Mouse (Mus musculus) common myeloid progenitor, adult 5-6 weeks (primary cell): ENCODE results near the gene Wwp2. TPM values are rescaled to one million over a fixed set of nuclear protein-coding genes. Genes with fewer than 3 reads are reported as not detected.
"Not testable (repeated sequence)": the region's sequence is repeated elsewhere in the genome, so short reads cannot be mapped to it uniquely, and the experiment has no call there.

ENCODE experiments used
- ATAC-seq: replicated peaks from 2 replicates; pipeline ENCODE4 v1.8.0; 2016; ENCODE audit warnings: low read depth, mild to moderate bottlenecking, moderate TSS enrichment, inconsistent platforms; ENCODE audit not compliant: poor library complexity, severe bottlenecking
- total RNA-seq: library from RNA; stranded (forward); fragments of 200-1000, 187-1606 nt; gene quantifications from 2 replicates; pipeline ENCODE4 v1.2.3, GENCODE M21; 2017

The Wwp2 gene
- total RNA-seq, 1 experiment from 2014 or later, result 47.0 TPM

DNA sequence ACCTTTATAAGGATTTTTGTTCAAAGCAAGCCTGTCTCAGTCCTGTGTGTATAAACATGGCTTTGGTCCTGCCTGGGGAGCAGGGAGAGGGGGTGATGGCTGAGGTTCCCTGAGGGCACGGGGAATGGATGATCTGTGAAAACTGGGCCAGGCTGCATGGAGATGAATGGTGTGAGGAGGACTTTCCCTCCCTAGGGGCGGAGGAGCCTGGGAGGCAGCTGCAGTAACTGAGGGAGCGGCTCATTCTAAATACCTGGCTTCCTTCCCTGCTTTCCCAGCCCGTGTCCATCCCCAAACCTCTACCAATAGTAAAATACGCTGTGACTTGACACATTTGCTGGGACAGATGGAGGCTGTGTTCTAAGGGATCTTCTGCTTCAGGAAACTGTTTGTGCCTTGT lies 34.1 kb downstream of the Wwp2 start:
- no peak for ATAC-seq

DNA sequence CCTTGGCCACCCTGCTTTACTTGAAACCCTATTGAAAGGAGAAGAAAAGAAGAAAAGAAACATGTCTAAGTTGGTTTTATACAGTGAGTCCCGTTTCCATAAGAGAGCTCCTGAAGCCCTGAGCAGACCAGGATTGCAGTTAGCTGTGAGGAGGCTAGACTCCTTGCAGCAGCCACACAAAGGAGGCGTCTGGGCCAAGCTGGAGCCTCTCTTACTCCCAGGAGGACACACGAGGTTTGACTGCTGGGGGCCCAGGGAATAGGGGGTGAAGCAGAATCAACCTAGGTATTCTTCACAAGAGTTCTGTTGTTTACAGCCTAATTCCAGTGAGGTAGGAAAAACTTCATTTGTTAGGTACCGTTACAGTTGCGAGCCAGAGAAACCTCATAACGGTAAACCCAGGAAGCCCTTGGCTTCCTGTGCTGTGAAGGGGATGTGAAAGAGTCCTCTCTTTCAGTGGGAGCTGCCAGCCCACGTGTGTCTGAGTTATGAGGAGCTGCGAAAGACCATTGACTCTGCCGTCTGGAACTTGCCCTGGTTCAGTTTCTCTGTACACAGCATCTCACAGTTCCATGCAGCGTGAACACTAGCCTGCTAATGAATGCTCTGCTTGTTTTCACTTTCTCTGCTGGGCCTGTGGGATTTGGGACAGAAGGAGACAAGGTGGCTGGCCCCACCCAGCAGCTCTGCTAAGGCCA lies 36.4 kb downstream of the Wwp2 start:
- ATAC-seq, result peak; percentile 84

DNA sequence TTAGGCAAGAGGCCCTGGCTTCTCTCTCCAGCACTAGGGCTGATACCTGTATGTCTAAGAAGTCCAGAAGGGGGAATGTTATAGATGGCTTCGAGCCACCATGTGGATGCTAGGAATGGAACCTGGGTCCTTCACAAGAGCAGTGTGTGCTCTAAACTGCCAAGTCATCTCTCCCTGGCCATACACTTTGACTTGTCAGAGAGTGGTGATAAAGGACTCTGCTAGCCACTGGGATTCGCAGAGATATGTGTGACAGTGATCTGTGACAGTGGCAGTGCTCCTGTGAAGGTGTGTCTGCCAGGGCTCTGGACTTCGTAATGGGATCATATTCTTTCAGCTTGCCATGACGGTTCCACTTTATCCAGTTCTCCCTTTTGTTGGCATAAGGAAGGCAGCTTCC lies 37.2 kb downstream of the Wwp2 start:
- no peak for ATAC-seq

DNA sequence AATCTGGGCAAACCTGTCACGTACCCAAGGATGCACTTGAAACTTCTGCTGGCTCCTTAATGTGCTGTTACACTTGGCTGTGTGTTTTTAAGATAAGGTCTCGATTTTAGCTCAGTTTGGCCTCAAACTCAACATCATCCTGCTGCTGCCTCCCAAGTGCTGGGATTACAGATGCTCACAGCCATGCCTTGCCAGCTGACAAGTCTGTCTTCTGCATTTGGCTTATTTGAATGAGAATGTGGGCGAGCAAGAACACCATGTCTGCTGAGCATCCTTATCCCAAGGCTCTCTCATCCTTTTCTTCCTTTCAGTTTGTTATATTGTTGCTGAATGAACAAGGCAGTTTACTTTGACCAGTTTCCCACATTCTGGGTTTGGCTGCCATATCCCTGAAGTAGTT lies 39.4 kb downstream of the Wwp2 start:
- no peak for ATAC-seq

DNA sequence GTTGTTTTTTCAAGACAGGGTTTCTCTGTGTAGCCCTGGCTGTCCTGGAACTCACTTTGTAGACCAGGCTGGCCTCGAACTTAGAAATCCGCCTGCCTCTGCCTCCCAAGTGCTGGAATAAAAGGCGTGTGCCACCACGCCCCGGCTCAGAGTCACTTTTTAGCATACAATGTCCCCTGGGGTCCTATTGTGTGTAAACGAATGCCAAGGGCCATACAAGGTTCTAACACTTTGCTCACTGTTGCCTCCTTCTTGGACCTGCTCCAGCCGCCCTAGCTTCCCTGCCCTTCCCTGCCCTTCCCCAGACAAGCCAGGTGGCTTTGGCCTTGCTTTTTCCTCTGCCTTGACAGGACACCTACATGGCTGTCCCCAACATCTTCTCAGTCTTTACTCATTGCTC lies 40.6 kb downstream of the Wwp2 start:
- not testable (repeated sequence) for ATAC-seq

DNA sequence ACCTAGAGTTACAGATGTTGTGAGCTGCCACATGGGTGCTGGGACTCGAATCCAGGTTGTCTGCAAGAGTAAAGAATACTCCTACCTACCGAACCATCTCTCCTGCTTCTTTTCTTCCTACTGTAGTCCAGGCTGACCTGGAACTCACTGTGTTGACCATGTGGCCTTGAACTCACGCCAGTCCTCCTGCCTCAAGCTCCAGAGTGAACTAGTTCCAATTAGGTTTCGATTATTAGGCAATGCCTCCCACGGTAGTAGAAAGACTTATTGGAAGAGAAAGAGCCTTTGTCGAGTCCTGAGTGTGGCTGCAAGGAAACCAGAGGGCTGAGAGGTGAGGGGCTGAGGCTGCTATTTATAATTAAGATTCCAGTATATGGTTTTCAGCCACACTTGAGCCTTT lies 42.6 kb downstream of the Wwp2 start:
- ATAC-seq, result no peak

DNA sequence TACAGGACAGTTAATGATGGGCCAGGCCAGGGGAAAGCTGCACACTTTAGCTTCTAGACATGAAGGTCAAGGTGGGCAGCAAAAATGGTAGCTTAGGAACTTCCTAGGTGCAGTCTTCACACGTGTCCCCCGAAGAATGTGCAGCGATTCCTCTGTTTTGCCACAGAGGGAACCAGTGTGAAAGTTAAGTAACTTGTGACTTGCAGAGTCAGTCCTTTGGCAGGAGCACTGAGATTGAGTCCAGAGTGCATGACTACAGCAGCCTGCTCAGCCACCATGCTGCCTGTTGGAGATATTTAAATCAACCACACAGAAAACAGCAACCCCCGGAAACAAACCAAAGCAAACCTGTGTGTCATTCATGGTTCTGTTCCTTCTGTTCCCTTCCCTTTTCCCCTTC lies 44.3 kb downstream of the Wwp2 start:
- ATAC-seq, result no peak

DNA sequence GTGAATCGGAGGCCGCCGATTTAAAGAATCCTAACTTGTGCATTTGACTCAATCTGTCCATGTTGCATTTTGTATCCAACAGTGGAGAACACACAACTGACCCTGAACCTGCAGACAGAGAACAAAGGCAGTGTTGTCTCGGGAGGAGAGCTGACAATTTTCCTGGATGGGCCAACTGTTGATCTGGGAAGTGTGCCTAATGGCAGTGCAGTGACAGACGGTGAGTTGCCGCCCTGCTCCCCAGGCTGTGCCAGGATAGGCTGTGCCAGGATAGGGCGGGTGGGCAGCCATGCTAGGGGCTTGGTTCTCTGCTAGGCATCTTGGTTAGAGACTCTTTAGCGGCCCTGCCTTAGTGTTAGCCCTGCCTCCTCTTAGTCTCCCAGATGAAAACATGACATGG lies 47.1 kb downstream of the Wwp2 start:
- ATAC-seq, result no peak

DNA sequence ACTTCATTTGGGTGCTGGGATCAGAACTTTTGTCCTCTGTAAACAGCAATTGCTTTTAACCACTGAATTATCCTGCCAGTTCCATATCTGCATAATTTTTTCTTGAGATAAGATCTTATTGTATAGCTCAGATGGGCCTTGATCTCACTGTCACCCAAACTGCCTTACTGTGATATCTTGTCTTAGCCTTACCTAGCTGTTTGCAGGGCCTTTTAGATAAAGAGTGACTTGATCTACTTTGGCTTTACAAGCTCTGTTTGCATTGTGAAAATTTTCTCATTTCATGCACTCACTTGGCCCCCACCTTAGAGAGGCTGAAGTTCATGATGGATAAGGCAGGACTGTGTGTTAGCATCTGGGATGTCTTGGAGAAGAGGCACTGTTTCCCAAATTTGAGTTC lies 48.8 kb downstream of the Wwp2 start:
- ATAC-seq, result no peak

DNA sequence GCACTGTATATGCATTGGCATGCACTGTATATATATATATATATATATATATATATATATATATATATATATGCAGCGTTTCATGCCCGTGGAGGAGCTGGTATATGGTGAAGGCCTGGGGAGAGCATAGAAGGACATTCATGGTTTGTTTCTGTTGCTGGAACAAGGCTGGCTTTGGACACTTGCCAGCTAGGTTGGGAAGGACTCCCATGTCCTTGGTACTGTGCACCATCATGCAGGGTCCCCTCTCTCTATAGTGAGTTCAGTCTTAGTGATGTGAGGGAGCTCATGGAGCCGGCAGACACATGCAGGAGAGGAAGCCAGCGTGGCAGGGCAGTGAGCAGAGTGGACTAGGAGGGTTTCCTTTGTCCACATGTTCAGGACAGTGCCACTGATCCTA lies 52.4 kb downstream of the Wwp2 start:
- ATAC-seq, result no peak

DNA sequence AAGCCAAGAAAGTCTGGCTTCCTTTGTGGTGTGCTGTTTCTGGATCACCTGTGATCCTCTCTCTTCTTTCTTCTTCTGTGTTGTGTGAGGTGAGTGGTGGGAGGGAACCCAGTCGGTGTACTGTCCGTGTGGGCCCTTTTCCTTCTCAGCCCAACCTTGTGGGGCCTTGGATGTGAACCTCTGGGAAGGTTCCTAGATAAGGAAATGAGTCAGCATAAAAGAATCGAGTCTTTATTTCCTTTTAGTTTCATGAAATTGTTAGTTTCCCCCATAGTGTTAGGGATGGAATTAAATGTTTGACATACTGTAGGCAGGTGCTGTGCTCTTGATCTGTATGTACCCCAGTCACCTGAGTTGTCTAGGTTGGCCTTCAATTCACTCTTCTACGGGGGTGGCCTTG lies 52.9 kb downstream of the Wwp2 start:
- peak; percentile 45 for ATAC-seq

DNA sequence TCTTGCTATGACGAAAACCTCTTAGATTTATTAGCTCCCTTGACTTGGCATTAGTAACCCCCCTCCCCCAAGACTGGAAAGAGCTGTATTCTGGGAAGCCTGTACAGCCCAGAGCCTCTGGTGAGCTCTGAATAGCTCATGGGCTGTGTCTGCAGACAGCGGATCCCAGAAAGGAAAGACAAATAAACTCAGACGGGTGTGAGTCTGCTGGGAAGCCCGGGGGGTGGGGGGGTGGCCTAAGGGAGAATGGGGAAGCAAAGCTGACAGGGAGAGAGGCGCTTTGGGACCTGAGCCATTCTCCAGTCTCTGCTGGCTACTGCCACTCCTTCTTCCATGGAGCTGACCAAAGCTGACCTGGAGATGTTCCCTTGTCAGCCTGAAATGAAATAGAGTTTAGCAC lies 53.8 kb downstream of the Wwp2 start:
- 0 out of 2 replicates have a peak, but pooled peaks have one; percentile 13 for ATAC-seq

DNA sequence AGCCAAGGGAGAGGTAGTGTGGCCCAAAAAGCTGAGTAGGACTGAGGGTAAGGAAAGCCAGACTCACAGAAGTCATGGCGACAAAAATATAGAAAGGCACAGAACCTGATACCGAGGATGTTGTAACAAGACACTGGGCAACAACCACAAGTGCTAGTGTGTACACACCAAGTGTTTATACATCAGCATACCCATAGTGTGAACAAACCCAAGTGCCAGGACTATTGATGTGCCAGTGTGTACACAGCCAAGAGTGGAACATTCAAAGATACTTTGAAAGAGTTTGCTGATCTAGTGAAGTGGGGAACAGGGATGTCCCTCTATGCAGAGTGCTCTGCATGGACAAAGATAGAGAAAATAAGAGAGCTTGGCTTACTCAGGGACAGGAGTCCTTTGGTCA lies 54.5 kb downstream of the Wwp2 start:
- ATAC-seq, result no peak

DNA sequence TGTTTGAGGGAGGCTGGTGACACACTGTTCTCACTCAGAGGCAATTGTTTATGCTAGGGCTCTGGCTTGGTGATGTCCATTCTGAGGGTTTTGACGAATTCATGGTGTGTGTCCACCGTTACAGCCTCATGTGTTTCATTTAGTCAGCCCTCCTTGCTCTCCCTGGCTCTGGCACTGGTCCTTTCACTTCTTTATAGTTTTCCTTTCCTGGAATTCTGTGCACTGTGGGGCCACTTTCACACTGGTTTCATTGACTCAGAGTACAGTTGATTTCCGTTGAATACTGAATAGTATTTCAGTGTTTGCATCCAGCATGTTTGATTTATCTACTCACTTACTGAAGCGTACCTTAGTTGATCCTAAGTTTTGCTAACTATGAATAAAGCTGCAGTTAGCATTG lies 55.0 kb downstream of the Wwp2 start:
- ATAC-seq, result no peak

DNA sequence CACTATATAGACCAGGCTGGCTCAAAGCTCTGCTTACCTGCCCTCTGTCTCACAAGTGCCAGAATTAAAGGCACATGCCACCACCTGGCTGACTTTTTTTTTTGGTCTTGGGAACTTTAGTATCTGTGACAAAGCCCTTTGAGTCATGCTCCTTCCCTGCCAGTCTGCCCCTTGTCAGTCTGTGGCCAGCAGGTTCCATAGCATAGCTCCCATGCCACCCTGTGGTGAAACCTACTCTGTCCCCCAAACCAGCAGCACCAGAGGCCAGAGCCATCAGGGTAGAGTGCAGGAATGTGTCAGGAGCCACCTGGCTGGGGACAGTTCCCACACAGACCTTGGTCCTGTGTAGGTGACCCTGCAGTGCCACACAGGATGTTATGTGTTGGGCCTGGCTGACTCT lies 55.7 kb downstream of the Wwp2 start:
- peak; percentile 22; the same call in 1 of the 2 replicates for ATAC-seq

DNA sequence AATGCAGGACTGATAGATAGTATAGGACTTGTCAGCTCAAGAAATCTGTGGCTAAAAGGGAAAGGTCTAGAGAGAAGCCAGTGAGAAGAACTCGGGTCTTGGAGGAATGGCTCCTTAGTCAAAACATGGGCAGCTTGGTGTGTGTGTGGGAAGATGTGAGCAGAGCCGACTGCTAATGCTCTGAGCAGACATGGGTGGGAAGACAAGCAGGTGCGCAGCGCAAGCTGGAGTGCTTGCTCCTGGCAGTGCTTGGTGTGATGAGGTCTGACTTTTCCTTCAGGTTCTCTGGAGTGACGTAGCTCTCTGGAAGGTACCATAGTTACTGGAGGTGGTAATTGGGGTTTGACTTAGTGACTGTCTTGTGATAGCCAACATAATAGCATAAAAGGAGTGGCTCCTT lies 56.6 kb downstream of the Wwp2 start:
- no peak for ATAC-seq

DNA sequence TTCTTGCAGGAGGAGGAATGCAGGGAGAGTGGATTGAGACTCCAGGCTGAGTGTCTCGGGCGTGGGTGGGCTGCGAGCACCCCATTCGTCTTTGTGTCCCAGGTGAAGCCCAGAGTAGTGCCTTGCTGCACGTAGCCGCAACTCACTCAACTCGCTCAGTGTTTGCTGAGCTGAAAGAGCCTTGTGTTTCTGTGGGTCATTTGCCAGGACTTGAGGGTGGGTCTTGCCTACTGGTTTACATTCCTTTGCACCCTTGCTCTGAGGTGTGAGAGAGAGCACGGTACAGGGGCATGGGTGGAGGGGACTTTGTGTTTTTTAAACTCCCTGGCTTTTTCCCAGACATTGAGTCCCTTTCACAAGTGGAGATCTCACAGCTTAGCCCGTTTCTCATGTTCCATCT lies 59.3 kb downstream of the Wwp2 start:
- no peak for ATAC-seq

DNA sequence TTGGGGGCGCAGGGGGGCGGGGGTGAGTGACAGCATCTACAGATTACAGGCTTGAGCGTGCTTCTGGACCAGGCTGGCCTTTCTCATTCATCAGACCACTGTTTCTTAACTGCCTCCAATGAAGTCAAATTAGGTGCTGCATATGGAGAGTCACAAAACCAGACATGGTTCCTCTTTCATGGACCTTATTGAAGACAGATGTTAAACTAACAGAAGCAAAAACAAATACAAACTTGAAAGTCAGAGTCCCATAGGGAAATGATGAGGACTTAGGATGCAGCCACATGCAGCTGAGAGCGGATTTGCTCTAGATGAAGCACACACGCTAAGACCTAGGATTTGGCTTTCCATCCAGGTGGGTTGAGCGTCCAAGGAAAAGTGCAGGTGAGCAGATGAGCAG lies 61.5 kb downstream of the Wwp2 start:
- no peak for ATAC-seq

DNA sequence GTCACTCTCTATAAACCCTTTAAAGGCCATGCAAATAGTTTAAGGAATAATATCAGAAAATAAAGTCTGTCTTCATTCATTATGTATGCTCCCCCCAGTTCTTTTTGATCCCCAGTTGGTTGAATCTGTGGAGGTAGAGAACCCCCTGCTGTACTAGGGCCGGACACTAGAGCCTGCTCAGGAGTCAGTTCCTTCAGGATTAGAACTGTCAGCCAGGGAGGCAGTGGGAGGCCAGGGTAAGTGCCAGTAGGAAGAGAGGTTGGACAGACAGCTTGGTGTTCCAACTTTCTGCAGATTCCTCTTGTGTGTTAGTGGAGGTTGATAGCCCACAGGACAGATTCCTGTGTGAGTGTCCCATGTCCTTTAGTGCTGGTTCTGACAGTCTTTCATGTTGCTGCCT lies 62.2 kb downstream of the Wwp2 start:
- ATAC-seq, result no peak

DNA sequence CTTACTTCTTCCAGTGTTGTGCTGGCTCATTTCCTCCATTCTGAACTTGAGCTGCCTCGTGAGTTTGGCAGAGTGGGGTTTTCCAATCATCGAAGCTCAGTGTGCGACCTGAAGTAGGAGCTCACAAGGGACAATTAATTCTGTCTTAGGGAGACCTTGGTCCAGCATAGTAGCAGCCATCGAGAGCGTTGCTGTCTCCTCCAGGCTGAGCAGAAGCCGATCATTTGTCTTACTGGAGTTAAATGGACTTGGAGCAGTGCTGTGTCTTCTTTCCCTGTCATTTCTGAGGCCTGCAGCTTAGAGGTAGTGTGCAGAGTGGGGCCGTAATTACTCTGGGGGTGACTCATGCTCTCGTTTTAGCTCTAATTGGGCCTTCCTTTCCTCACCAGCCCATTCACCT lies 62.6 kb downstream of the Wwp2 start:
- no peak for ATAC-seq

DNA sequence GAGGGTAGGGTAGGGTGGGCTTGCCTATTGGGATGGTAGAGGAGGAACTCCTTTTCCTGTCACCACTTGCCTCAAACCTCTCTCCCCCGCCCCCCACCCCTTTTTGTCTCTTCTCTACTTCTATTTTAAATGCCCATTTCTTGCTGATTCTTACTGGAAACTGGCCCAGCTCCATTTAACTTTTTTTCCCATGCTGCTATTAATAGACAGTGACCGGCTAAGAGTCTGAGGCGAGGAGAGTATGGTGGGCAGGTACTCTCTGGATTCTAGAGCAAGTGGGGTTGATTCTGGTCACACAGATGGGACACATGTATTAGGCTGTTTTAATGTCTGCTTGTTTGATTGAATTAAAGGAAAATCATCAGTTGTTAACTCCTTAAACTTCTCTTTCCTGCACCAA lies 63.4 kb downstream of the Wwp2 start:
- ATAC-seq, result no peak

DNA sequence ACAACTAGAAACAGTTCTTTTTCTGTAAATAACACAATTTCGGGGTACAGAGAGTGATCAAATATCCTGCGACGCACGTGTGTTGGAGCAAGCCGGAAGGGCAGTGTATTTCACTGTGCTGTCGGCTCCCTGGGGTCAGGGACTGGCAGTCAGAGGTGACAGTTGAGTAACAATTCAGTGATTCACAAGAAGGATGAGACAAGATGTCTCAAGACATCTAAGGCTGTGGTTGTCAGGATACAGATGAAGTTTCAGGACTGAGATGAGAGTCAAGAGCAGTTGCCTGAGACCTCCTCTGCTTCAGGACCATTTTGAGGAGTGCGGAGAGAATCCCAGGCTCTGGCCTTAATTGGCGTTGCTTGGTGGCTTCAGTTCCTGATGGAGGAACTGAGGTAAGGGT lies 66.2 kb downstream of the Wwp2 start:
- peak; percentile 2 for ATAC-seq

DNA sequence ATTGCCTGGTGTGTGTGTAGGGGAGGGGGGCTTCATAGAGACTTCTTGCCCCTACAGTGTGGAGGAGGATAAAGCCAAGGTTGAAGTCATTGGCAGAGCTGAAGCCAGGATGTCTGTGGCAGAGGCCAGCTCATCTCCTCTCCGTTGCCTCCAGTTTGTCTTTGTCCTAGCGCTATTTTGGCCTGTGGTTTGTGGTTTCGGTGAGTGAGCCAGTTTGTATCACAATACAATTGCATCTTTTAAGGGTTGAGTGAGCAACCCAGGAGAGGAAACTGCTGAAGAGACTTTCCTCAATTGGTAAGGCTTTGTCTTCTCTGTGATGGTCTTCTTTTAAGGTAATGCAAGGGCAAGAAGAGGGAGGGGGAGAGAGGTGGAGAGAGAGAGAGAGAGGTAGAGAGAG lies 66.8 kb downstream of the Wwp2 start:
- peak; percentile 63 for ATAC-seq
